Mouse (Mus musculus) myocyte (in vitro differentiated cells): Measurements from ENCODE around the gene Prrt1.

Experiments used
- CEBPB ChIP-seq: IDR thresholded peaks from 2 replicates; pipeline ENCODE4 v1.6.1; 2011; ENCODE audit warnings: mild to moderate bottlenecking, moderate library complexity; ENCODE audit not compliant: poor library complexity, insufficient read depth, severe bottlenecking
- E2F4 ChIP-seq: IDR thresholded peaks from one replicate; pipeline ENCODE4 v1.6.1; 2011; ENCODE audit warnings: mild to moderate bottlenecking, control low read depth, moderate library complexity; ENCODE audit not compliant: insufficient read depth
- MAX ChIP-seq: IDR thresholded peaks from one replicate; pipeline ENCODE4 v1.6.1; 2011; ENCODE audit warnings: low read depth, mild to moderate bottlenecking, control low read depth
- MYOD1 ChIP-seq, 3 experiments: IDR thresholded peaks; one replicate each; pipeline ENCODE4 v1.6.1; 2011; ENCODE audit warnings: control low read depth in 2 of 3, low read depth in 2 of 3, mild to moderate bottlenecking in 2 of 3, moderate library complexity in 1 of 3; ENCODE audit not compliant: insufficient read length in 2 of 3, control insufficient read depth in 1 of 3
- MYOG ChIP-seq, 3 experiments: IDR thresholded peaks; one replicate each; pipeline ENCODE4 v1.6.1; 2011; ENCODE audit warnings: control low read depth in 2 of 3, low read depth in 2 of 3, mild to moderate bottlenecking in 2 of 3; ENCODE audit not compliant: insufficient read length in 2 of 3, control insufficient read depth in 1 of 3, insufficient read depth in 1 of 3
- POLR2A ChIP-seq: IDR thresholded peaks from one replicate; pipeline ENCODE4 v1.6.1; 2011; ENCODE audit warnings: low read depth, mild to moderate bottlenecking, control low read depth, moderate library complexity; ENCODE audit not compliant: insufficient read length
- POLR2AphosphoS2 ChIP-seq: IDR thresholded peaks from one replicate; pipeline ENCODE4 v1.6.1; 2011; ENCODE audit warnings: low read depth, control low read depth; ENCODE audit not compliant: insufficient read length
- REST ChIP-seq: IDR thresholded peaks from one replicate; pipeline ENCODE4 v1.6.1; 2011; ENCODE audit warnings: mild to moderate bottlenecking, control low read depth, moderate library complexity; ENCODE audit not compliant: insufficient read depth, insufficient read length
- SRF ChIP-seq: IDR thresholded peaks from one replicate; pipeline ENCODE4 v1.6.1; 2011; ENCODE audit warnings: low read depth; ENCODE audit not compliant: control insufficient read depth, insufficient read length
- TCF12 ChIP-seq: IDR thresholded peaks from one replicate; pipeline ENCODE4 v1.6.1; 2011; ENCODE audit warnings: mild to moderate bottlenecking, control low read depth; ENCODE audit not compliant: poor library complexity, insufficient read depth, severe bottlenecking
- TCF3 ChIP-seq: IDR thresholded peaks from one replicate; pipeline ENCODE4 v1.6.1; 2011; ENCODE audit warnings: low read depth, control low read depth; ENCODE audit not compliant: insufficient read length
- USF1 ChIP-seq: IDR thresholded peaks from one replicate; pipeline ENCODE4 v1.6.1; 2011; ENCODE audit warnings: low read depth, mild to moderate bottlenecking, control low read depth, moderate library complexity

- TF ChIP-seq TCF12 (no peak), POLR2AphosphoS2 (no peak), POLR2A (no peak), USF1 (no peak), E2F4 (no peak), TCF3 (no peak), MAX (no peak), MYOD1 (IDR thresholded peaks at IDR 0.05; ENCODE audit: control insufficient read depth in 1 of 3, insufficient read length in 2 of 3, low read depth in 2 of 3) (no peak), REST (no peak), SRF (no peak), MYOG (IDR thresholded peaks at IDR 0.05; ENCODE audit: control insufficient read depth in 1 of 3, insufficient read depth in 1 of 3, insufficient read length in 2 of 3, low read depth in 2 of 3) (no peak), CEBPB (no peak)
Measured at GRCm38 (mm10) chr17:34674524-34675204, 45.3 kb downstream of the Prrt1 start.
